In genomic region chr11:6276466-6276865, GRCm38 (mm10) we compare ENCODE assay signal across 25 mouse cellular contexts. TPM values are rescaled to one million over a fixed set of nuclear protein-coding genes. Genes with fewer than 3 reads are reported as not detected.
A peak's percentile ranks its signal among the peaks of the same experiment; 100 is the strongest.
DNase-seq lines count a peak whose midpoint lies in the region; ATAC-seq and TF ChIP-seq lines count a peak whose summit lies in the region.
"Had no signal": no experiment of that assay in that cellular context is flagged by ENCODE, and none has a peak within 500 bp of the region (broad histone marks: within the 10 kb centered on the region; RNA-seq: fewer than 3 reads in every experiment).

No protein-coding gene starts in this region.

- H3K27me3 ChIP-seq in kidney, adult 2 months (replicated peaks; ENCODE audit: control insufficient read depth, insufficient read depth, low read length), result no peaks in the 10 kb centered on the region
- H3K27me3 ChIP-seq in limb, embryonic 13.5 days, result no peaks in the 10 kb centered on the region
- H3K27me3 ChIP-seq in limb, embryonic 10.5 days (ENCODE audit: low read depth, poor library complexity, severe bottlenecking), result no peaks in the 10 kb centered on the region
- H3K27me3 ChIP-seq in midbrain, embryonic 11.5 days (ENCODE audit: control insufficient read depth, insufficient read depth, low read length), result no peaks in the 10 kb centered on the region
- no peaks in the 10 kb centered on the region for H3K27me3 ChIP-seq in midbrain, postnatal 0 days (ENCODE audit: insufficient read depth, low read length)
- H3K27me3 ChIP-seq: embryonic facial prominence, embryonic 12.5 days; forebrain, embryonic 13.5 days; forebrain, embryonic 15.5 days; Patski had no signal

- 43% methylated on average over 3 of the region's 3 CpGs for WGBS in kidney, adult 2 months
- WGBS in limb, embryonic 13.5 days, result 67% methylated on average over 3 of the region's 3 CpGs
- WGBS in limb, embryonic 10.5 days, result 79% methylated on average over 3 of the region's 3 CpGs
- WGBS in midbrain, embryonic 11.5 days, result 88% methylated on average over 3 of the region's 3 CpGs
- 82% methylated on average over 3 of the region's 3 CpGs for WGBS in midbrain, postnatal 0 days

- H3K4me1 ChIP-seq in kidney, adult 2 months (ENCODE audit: control insufficient read depth, insufficient read depth, low read length), result peaks cover 9% of the 10 kb centered on the region
- H3K4me1 ChIP-seq in limb, embryonic 13.5 days, result peaks cover 19% of the 10 kb centered on the region
- peaks cover 12% of the 10 kb centered on the region for H3K4me1 ChIP-seq in limb, embryonic 10.5 days
- peaks cover 11% of the 10 kb centered on the region for H3K4me1 ChIP-seq in midbrain, embryonic 11.5 days (ENCODE audit: control insufficient read depth, insufficient read depth, low read length)
- H3K4me1 ChIP-seq in midbrain, postnatal 0 days (ENCODE audit: insufficient read depth, low read length), result peaks cover 8% of the 10 kb centered on the region

- no peaks in the 10 kb centered on the region for H3K36me3 ChIP-seq in kidney, adult 2 months (ENCODE audit: control insufficient read depth, insufficient read depth, low read length)
- H3K36me3 ChIP-seq in limb, embryonic 13.5 days, result peaks cover 16% of the 10 kb centered on the region
- H3K36me3 ChIP-seq in limb, embryonic 10.5 days, result peaks cover 20% of the 10 kb centered on the region
- peaks cover 3% of the 10 kb centered on the region; the same call in 1 of the 2 replicates for H3K36me3 ChIP-seq in midbrain, embryonic 11.5 days (ENCODE audit: control insufficient read depth, insufficient read depth, low read length)
- H3K36me3 ChIP-seq in midbrain, postnatal 0 days (ENCODE audit: insufficient read depth, low read length), result peaks cover 7% of the 10 kb centered on the region; the same call in 1 of the 2 replicates

- no peak overlapping the region for H3K4me2 ChIP-seq in limb, embryonic 13.5 days (replicated peaks)
- H3K4me2 ChIP-seq in midbrain, embryonic 11.5 days, result no peak overlapping the region
- H3K4me2 ChIP-seq in midbrain, postnatal 0 days (ENCODE audit: low read depth, low read length, poor library complexity, severe bottlenecking), result no peak overlapping the region
- H3K4me2 ChIP-seq: embryonic facial prominence, embryonic 12.5 days; forebrain, embryonic 13.5 days; forebrain, embryonic 15.5 days had no signal

- DNase-seq in cerebellum, adult 9-11 months, result peak; percentile 33
- DNase-seq in cerebellum, adult 8-10 months, result no peak
- peak; percentile 50 for DNase-seq in kidney, adult 2 months
- no peak for DNase-seq in kidney, adult 11 months
- no peak for DNase-seq in limb, embryonic 10.5 days (ENCODE audit: low spot score)
- peak; percentile 41 for DNase-seq in midbrain, embryonic 11.5 days (ENCODE audit: low spot score, missing footprints)
- no peak for DNase-seq in midbrain, postnatal 0 days (ENCODE audit: low spot score)
- DNase-seq: adrenal gland, adult 8-10 months; adrenal gland, postnatal 14 days; adrenal gland, postnatal 36 days; B cell, adult 2 months; cerebellum, adult 11-12 months; cerebellum, adult 2 months; cerebellum, postnatal 10 days; cerebellum, postnatal 25 days had no signal

- no peak for TF ChIP-seq CTCF in kidney, adult 2 months (conservative IDR thresholded peaks at IDR 0.05; ENCODE audit: insufficient read depth, insufficient read length, low read depth, low read length)
- no peak for TF ChIP-seq CTCF in midbrain, postnatal 0 days (IDR thresholded peaks at IDR 0.05)

- no peak for TF ChIP-seq POLR2A in kidney, adult 2 months (IDR thresholded peaks at IDR 0.05; ENCODE audit: low read depth, low read length)

- ATAC-seq in limb, embryonic 13.5 days (ENCODE audit: low FRiP score, low read depth), result no peak
- no peak for ATAC-seq in midbrain, embryonic 11.5 days (ENCODE audit: low FRiP score)
- no peak for ATAC-seq in midbrain, postnatal 0 days (ENCODE audit: low FRiP score)
- ATAC-seq: activated CD4-positive, CD25-positive, alpha-beta regulatory T cell, adult 4 months; CD4-positive, CD25-positive, alpha-beta regulatory T cell, adult 4 months; forebrain, embryonic 13.5 days; forebrain, embryonic 15.5 days; Patski had no signal

- peaks cover 8% of the 10 kb centered on the region for H3K9me3 ChIP-seq in limb, embryonic 13.5 days
- H3K9me3 ChIP-seq in limb, embryonic 10.5 days (replicated peaks), result no peaks in the 10 kb centered on the region
- peaks cover 3% of the 10 kb centered on the region; the same call in 1 of the 2 replicates for H3K9me3 ChIP-seq in midbrain, embryonic 11.5 days (ENCODE audit: control insufficient read depth, low read length)
- H3K9me3 ChIP-seq in midbrain, postnatal 0 days (ENCODE audit: low read length), result no peaks in the 10 kb centered on the region
- H3K9me3 ChIP-seq: embryonic facial prominence, embryonic 12.5 days; forebrain, embryonic 15.5 days had no signal

- H3K4me3 ChIP-seq in kidney, adult 2 months (ENCODE audit: insufficient read depth, low read depth, low read length), result no peak overlapping the region
- H3K4me3 ChIP-seq in limb, embryonic 13.5 days, result no peak overlapping the region
- no peak overlapping the region for H3K4me3 ChIP-seq in limb, embryonic 10.5 days
- H3K4me3 ChIP-seq in midbrain, embryonic 11.5 days (ENCODE audit: low read depth, low read length), result no peak overlapping the region
- H3K4me3 ChIP-seq in midbrain, postnatal 0 days (ENCODE audit: low read depth, low read length), result no peak overlapping the region
- H3K4me3 ChIP-seq: embryonic facial prominence, embryonic 10.5 days; embryonic facial prominence, embryonic 12.5 days; forebrain, embryonic 13.5 days; forebrain, embryonic 15.5 days had no signal

- H3K27ac ChIP-seq in kidney, adult 2 months (ENCODE audit: insufficient read depth, low read depth, low read length), result no peak overlapping the region
- H3K27ac ChIP-seq in limb, embryonic 13.5 days, result no peak overlapping the region
- H3K27ac ChIP-seq in limb, embryonic 10.5 days, result no peak overlapping the region
- H3K27ac ChIP-seq in midbrain, embryonic 11.5 days (ENCODE audit: low read depth, low read length), result no peak overlapping the region
- H3K27ac ChIP-seq in midbrain, postnatal 0 days (ENCODE audit: low read depth, low read length), result no peak overlapping the region
- H3K27ac ChIP-seq: embryonic facial prominence, embryonic 10.5 days; embryonic facial prominence, embryonic 12.5 days; forebrain, embryonic 13.5 days; forebrain, embryonic 15.5 days had no signal

- 0 out of 2 replicates have a peak overlapping the region, but pooled peaks have one; percentile 19 for H3K9ac ChIP-seq in limb, embryonic 13.5 days
- no peak overlapping the region for H3K9ac ChIP-seq in midbrain, embryonic 11.5 days (ENCODE audit: low read length)
- H3K9ac ChIP-seq in midbrain, postnatal 0 days (replicated peaks; ENCODE audit: low read length, poor library complexity, severe bottlenecking), result no peak overlapping the region
- H3K9ac ChIP-seq: embryonic facial prominence, embryonic 12.5 days; forebrain, embryonic 13.5 days; forebrain, embryonic 15.5 days had no signal

RNA-seq across cellular contexts. Expression of gene Tmed4, which starts 1.8 kb away (rescaled TPM):
- polyA plus RNA-seq in kidney, adult 2 months (2012; rRNA removed), result 220 and 227 TPM in 2 replicates
- polyA plus RNA-seq in limb, embryonic 13.5 days (2015; fragmentation: Nextera tagmentation; extraction: Ambion mirVana), result 109 and 113 TPM in 2 replicates
- polyA plus RNA-seq in limb, embryonic 10.5 days (2016; fragmentation: Nextera tagmentation; extraction: Ambion mirVana), result 100.0 and 105 TPM in 2 replicates
- 148 and 161 TPM in 2 replicates for polyA plus RNA-seq in midbrain, embryonic 11.5 days (2014; fragmentation: Nextera tagmentation; extraction: Ambion mirVana)
- total RNA-seq in midbrain, postnatal 0 days (2014; rRNA removed), result 69.9 and 92.7 TPM in 2 replicates
- 90.1 and 98.9 TPM in 2 replicates for polyA plus RNA-seq in midbrain, postnatal 0 days (2015; fragmentation: Nextera tagmentation; extraction: Ambion mirVana)

RNA-seq across cellular contexts. Expression of gene Ddx56, which starts 8.9 kb away (rescaled TPM):
- polyA plus RNA-seq in kidney, adult 2 months (2012; rRNA removed), result 29.1 and 29.3 TPM in 2 replicates
- 98.1 and 101 TPM in 2 replicates for polyA plus RNA-seq in limb, embryonic 13.5 days (2015; fragmentation: Nextera tagmentation; extraction: Ambion mirVana)
- 133 and 154 TPM in 2 replicates for polyA plus RNA-seq in limb, embryonic 10.5 days (2016; fragmentation: Nextera tagmentation; extraction: Ambion mirVana)
- 98.8 and 104 TPM in 2 replicates for polyA plus RNA-seq in midbrain, embryonic 11.5 days (2014; fragmentation: Nextera tagmentation; extraction: Ambion mirVana)
- total RNA-seq in midbrain, postnatal 0 days (2014; rRNA removed), result 74.8 and 77.4 TPM in 2 replicates
- 64.4 and 75.9 TPM in 2 replicates for polyA plus RNA-seq in midbrain, postnatal 0 days (2015; fragmentation: Nextera tagmentation; extraction: Ambion mirVana)

RNA-seq across cellular contexts. Expression of gene Ogdh, which starts 15.0 kb away (rescaled TPM):
- 382 and 420 TPM in 2 replicates for polyA plus RNA-seq in kidney, adult 2 months (2012; rRNA removed)
- polyA plus RNA-seq in limb, embryonic 13.5 days (2015; fragmentation: Nextera tagmentation; extraction: Ambion mirVana), result 84.1 and 95.0 TPM in 2 replicates
- polyA plus RNA-seq in limb, embryonic 10.5 days (2016; fragmentation: Nextera tagmentation; extraction: Ambion mirVana), result 115 and 122 TPM in 2 replicates
- polyA plus RNA-seq in midbrain, embryonic 11.5 days (2014; fragmentation: Nextera tagmentation; extraction: Ambion mirVana), result 80.4 and 81.3 TPM in 2 replicates
- total RNA-seq in midbrain, postnatal 0 days (2014; rRNA removed), result 124 and 134 TPM in 2 replicates
- 136 and 139 TPM in 2 replicates for polyA plus RNA-seq in midbrain, postnatal 0 days (2015; fragmentation: Nextera tagmentation; extraction: Ambion mirVana)

RNA-seq across cellular contexts. Expression of gene Npc1l1, which starts 46.5 kb away (rescaled TPM):
- 0.06 and 0.11 TPM in 2 replicates for polyA plus RNA-seq in kidney, adult 2 months (2012; rRNA removed)
- 0.03 and 0.06 TPM in 2 replicates for polyA plus RNA-seq in limb, embryonic 13.5 days (2015; fragmentation: Nextera tagmentation; extraction: Ambion mirVana)
- polyA plus RNA-seq in limb, embryonic 10.5 days (2016; fragmentation: Nextera tagmentation; extraction: Ambion mirVana), result 0.03 TPM in 1 of 2 replicates, not detected in the other
- not detected in 2 replicates for polyA plus RNA-seq in midbrain, embryonic 11.5 days (2014; fragmentation: Nextera tagmentation; extraction: Ambion mirVana)
- total RNA-seq in midbrain, postnatal 0 days (2014; rRNA removed), result 0.05 TPM in 1 of 2 replicates, not detected in the other
- 0.09 and 0.11 TPM in 2 replicates for polyA plus RNA-seq in midbrain, postnatal 0 days (2015; fragmentation: Nextera tagmentation; extraction: Ambion mirVana)
- total RNA-seq: adrenal gland, postnatal 14 days had no signal
- polyA plus RNA-seq: activated CD4-positive, CD25-positive, alpha-beta regulatory T cell, adult 4 months; embryonic facial prominence, embryonic 10.5 days; forebrain, embryonic 11.5 days; G1E had no signal

Comparison
In these comparisons a context has a peak if more than half of its experiments do, and no peak if none do; other contexts are left out.
1. DNase-seq: peak in cerebellum, adult 9-11 months (single experiment), kidney, adult 2 months (single experiment) and midbrain, embryonic 11.5 days (single experiment); none in cerebellum, adult 8-10 months (single experiment), kidney, adult 11 months (single experiment), limb, embryonic 10.5 days (single experiment) and midbrain, postnatal 0 days (single experiment).